Mouse (Mus musculus): ENCODE data around the gene Abr. TPM values are rescaled to one million over a fixed set of nuclear protein-coding genes. Genes with fewer than 3 reads are reported as not detected.

Gene Abr
- total and polyA plus RNA-seq, 2 experiments from 2014 or later: 87.5 to 211 TPM

- H3K27me3 ChIP-seq (ENCODE audit: insufficient read depth, low read length): no peaks in the 10 kb centered on the region
- no peaks in the 10 kb centered on the region for H3K36me3 ChIP-seq (ENCODE audit: insufficient read depth, low read length)
- peak overlapping the region; percentile 99 for H3K4me2 ChIP-seq (ENCODE audit: low read depth, low read length)
- peak overlapping the region; percentile 70 for H3K4me3 ChIP-seq (ENCODE audit: low read length)
- no peaks in the 10 kb centered on the region for H3K9me3 ChIP-seq (ENCODE audit: low read length)
- under 1% methylated on average over 24 of the region's 26 CpGs for WGBS
- no peak for TF ChIP-seq CTCF (IDR thresholded peaks at IDR 0.05; ENCODE audit: low read depth)
- no peak for DNase-seq (ENCODE audit: low spot score)
- peak overlapping the region; percentile 82; the same call in 1 of the 2 replicates for H3K27ac ChIP-seq
- H3K9ac ChIP-seq (replicated peaks; ENCODE audit: low read length): peak overlapping the region; percentile 74
- peak; percentile 30; the same call in 1 of the 2 replicates for ATAC-seq
- H3K4me1 ChIP-seq (ENCODE audit: insufficient read depth, low read length): peaks cover 3% of the 10 kb centered on the region; the same call in 1 of the 2 replicates
Observed at GRCm38 (mm10) chr11:76397650-76398311, 224.3 kb downstream of the Abr start.

- no peak for ATAC-seq
Observed at GRCm38 (mm10) chr11:76392996-76393395, 229.1 kb downstream of the Abr start.

GRCm38 (mm10) chr11:76392532-76392931 lies 229.6 kb downstream of the Abr start:
- 58% methylated on average over 7 of the region's 7 CpGs for WGBS
- ATAC-seq (no peak), DNase-seq (ENCODE audit: low spot score) (no peak)
- Histone ChIP-seq H3K36me3 (ENCODE audit: insufficient read depth, low read length) (no peaks in the 10 kb centered on the region), H3K4me2 (ENCODE audit: low read depth, low read length) (no peak overlapping the region), H3K9me3 (ENCODE audit: low read length) (no peaks in the 10 kb centered on the region), H3K9ac (replicated peaks; ENCODE audit: low read length) (no peak overlapping the region), H3K27me3 (ENCODE audit: insufficient read depth, low read length) (no peaks in the 10 kb centered on the region), H3K4me3 (ENCODE audit: low read length) (no peak overlapping the region), H3K27ac (no peak overlapping the region), H3K4me1 (ENCODE audit: insufficient read depth, low read length) (no peaks in the 10 kb centered on the region)
- TF ChIP-seq CTCF (IDR thresholded peaks at IDR 0.05; ENCODE audit: low read depth): peak; percentile 37

More at GRCm38 (mm10) chr11:76392996-76393395, 229.1 kb downstream of the Abr start:
- Histone ChIP-seq H3K4me2 (ENCODE audit: low read depth, low read length) (no peak overlapping the region), H3K4me1 (ENCODE audit: insufficient read depth, low read length) (no peaks in the 10 kb centered on the region), H3K27ac (no peak overlapping the region), H3K9me3 (ENCODE audit: low read length) (no peaks in the 10 kb centered on the region), H3K4me3 (ENCODE audit: low read length) (no peak overlapping the region), H3K9ac (replicated peaks; ENCODE audit: low read length) (no peak overlapping the region), H3K36me3 (ENCODE audit: insufficient read depth, low read length) (no peaks in the 10 kb centered on the region), H3K27me3 (ENCODE audit: insufficient read depth, low read length) (no peaks in the 10 kb centered on the region)
- 83% methylated on average over 11 of the region's 11 CpGs for WGBS
- no peak for DNase-seq (ENCODE audit: low spot score)
- TF ChIP-seq CTCF (IDR thresholded peaks at IDR 0.05; ENCODE audit: low read depth): no peak

GRCm38 (mm10) chr11:76388711-76389110 lies 233.4 kb downstream of the Abr start:
- H3K36me3 ChIP-seq (ENCODE audit: insufficient read depth, low read length): no peaks in the 10 kb centered on the region
- H3K4me3 ChIP-seq (ENCODE audit: low read length): no peak overlapping the region
- WGBS: 20% methylated on average over 7 of the region's 7 CpGs
- no peak overlapping the region for H3K27ac ChIP-seq
- no peaks in the 10 kb centered on the region for H3K4me1 ChIP-seq (ENCODE audit: insufficient read depth, low read length)
- no peak for TF ChIP-seq CTCF (IDR thresholded peaks at IDR 0.05; ENCODE audit: low read depth)
- 0 out of 2 replicates have a peak overlapping the region, but pooled peaks have one; percentile 25 for H3K4me2 ChIP-seq (ENCODE audit: low read depth, low read length)
- H3K27me3 ChIP-seq (ENCODE audit: insufficient read depth, low read length): no peaks in the 10 kb centered on the region
- no peaks in the 10 kb centered on the region for H3K9me3 ChIP-seq (ENCODE audit: low read length)
- DNase-seq (ENCODE audit: low spot score): no peak
- no peak for ATAC-seq
- no peak overlapping the region for H3K9ac ChIP-seq (replicated peaks; ENCODE audit: low read length)

- no peak overlapping the region for H3K4me2 ChIP-seq (ENCODE audit: low read depth, low read length)
- TF ChIP-seq CTCF (IDR thresholded peaks at IDR 0.05; ENCODE audit: low read depth): peak; percentile 55
- no peak for ATAC-seq
Observed at GRCm38 (mm10) chr11:76387097-76387496, 235.0 kb downstream of the Abr start.

GRCm38 (mm10) chr11:76385746-76386145 lies 236.4 kb downstream of the Abr start:
- no peak for DNase-seq (ENCODE audit: low spot score)
- no peaks in the 10 kb centered on the region for H3K9me3 ChIP-seq (ENCODE audit: low read length)
- no peak for TF ChIP-seq CTCF (IDR thresholded peaks at IDR 0.05; ENCODE audit: low read depth)
- no peak overlapping the region for H3K27ac ChIP-seq
- WGBS: 29% methylated on average over 3 of the region's 3 CpGs
- no peak overlapping the region for H3K4me2 ChIP-seq (ENCODE audit: low read depth, low read length)
- no peak overlapping the region for H3K4me3 ChIP-seq (ENCODE audit: low read length)
- H3K36me3 ChIP-seq (ENCODE audit: insufficient read depth, low read length): no peaks in the 10 kb centered on the region
- H3K27me3 ChIP-seq (ENCODE audit: insufficient read depth, low read length): no peaks in the 10 kb centered on the region
- no peak overlapping the region for H3K9ac ChIP-seq (replicated peaks; ENCODE audit: low read length)
- no peaks in the 10 kb centered on the region for H3K4me1 ChIP-seq (ENCODE audit: insufficient read depth, low read length)
- ATAC-seq: no peak

More at GRCm38 (mm10) chr11:76387097-76387496, 235.0 kb downstream of the Abr start:
- no peak for DNase-seq (ENCODE audit: low spot score)
- Histone ChIP-seq H3K9me3 (ENCODE audit: low read length) (no peaks in the 10 kb centered on the region), H3K9ac (replicated peaks; ENCODE audit: low read length) (no peak overlapping the region), H3K27me3 (ENCODE audit: insufficient read depth, low read length) (no peaks in the 10 kb centered on the region), H3K4me1 (ENCODE audit: insufficient read depth, low read length) (no peaks in the 10 kb centered on the region), H3K4me3 (ENCODE audit: low read length) (no peak overlapping the region), H3K27ac (no peak overlapping the region), H3K36me3 (ENCODE audit: insufficient read depth, low read length) (no peaks in the 10 kb centered on the region)
- WGBS: 97% methylated on average over 1 of the region's 1 CpGs

- DNase-seq (ENCODE audit: low spot score) (peak; percentile 29), ATAC-seq (no peak)
- peak overlapping the region; percentile 3; the same call in 1 of the 2 replicates for H3K27ac ChIP-seq
- H3K4me1 ChIP-seq (ENCODE audit: insufficient read depth, low read length): no peaks in the 10 kb centered on the region
- H3K9ac ChIP-seq (replicated peaks; ENCODE audit: low read length): no peak overlapping the region
- H3K9me3 ChIP-seq (ENCODE audit: low read length): no peaks in the 10 kb centered on the region
- H3K36me3 ChIP-seq (ENCODE audit: insufficient read depth, low read length): no peaks in the 10 kb centered on the region
- H3K27me3 ChIP-seq (ENCODE audit: insufficient read depth, low read length): no peaks in the 10 kb centered on the region
- no peak for TF ChIP-seq CTCF (IDR thresholded peaks at IDR 0.05; ENCODE audit: low read depth)
- H3K4me3 ChIP-seq (ENCODE audit: low read length): no peak overlapping the region
- H3K4me2 ChIP-seq (ENCODE audit: low read depth, low read length): no peak overlapping the region
- WGBS: 52% methylated on average over 4 of the region's 4 CpGs
Observed at GRCm38 (mm10) chr11:76385017-76385416, 237.1 kb downstream of the Abr start.
